Mouse (Mus musculus) myocyte (in vitro differentiated cells): ENCODE measurements around the gene Ttc39b.

Experiments
- E2F4 ChIP-seq: IDR thresholded peaks from one replicate; pipeline ENCODE4 v1.6.1; 2011; ENCODE audit warnings: mild to moderate bottlenecking, control low read depth, moderate library complexity; ENCODE audit not compliant: insufficient read depth
- POLR2A ChIP-seq: IDR thresholded peaks from one replicate; pipeline ENCODE4 v1.6.1; 2011; ENCODE audit warnings: low read depth, mild to moderate bottlenecking, control low read depth, moderate library complexity; ENCODE audit not compliant: insufficient read length
- POLR2AphosphoS2 ChIP-seq: IDR thresholded peaks from one replicate; pipeline ENCODE4 v1.6.1; 2011; ENCODE audit warnings: low read depth, control low read depth; ENCODE audit not compliant: insufficient read length
- TCF12 ChIP-seq: IDR thresholded peaks from one replicate; pipeline ENCODE4 v1.6.1; 2011; ENCODE audit warnings: mild to moderate bottlenecking, control low read depth; ENCODE audit not compliant: poor library complexity, insufficient read depth, severe bottlenecking
- USF1 ChIP-seq: IDR thresholded peaks from one replicate; pipeline ENCODE4 v1.6.1; 2011; ENCODE audit warnings: low read depth, mild to moderate bottlenecking, control low read depth, moderate library complexity

DNA sequence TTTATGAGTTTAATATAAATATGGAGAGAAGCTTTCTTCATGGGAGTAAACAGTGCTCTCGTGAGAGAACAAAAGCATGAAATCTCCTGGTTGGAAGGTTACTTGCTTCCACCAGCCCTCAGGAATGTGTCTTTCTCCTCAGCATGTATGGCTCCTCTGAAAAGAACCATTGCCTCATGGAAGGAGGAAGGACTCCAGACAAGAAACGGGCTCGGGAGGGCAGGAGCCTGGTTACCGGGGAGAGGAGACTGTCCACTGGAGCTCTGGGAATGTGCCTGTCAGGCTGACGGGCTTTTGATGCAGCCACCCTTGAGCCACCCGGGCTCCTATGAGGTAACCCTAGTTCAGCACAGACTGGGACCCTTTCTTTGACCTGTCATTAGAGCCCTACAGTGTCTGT is 137.6 kb downstream of the Ttc39b start:
- TF ChIP-seq TCF12 (no peak), E2F4 (no peak), POLR2A (no peak), USF1 (no peak), POLR2AphosphoS2 (no peak)
